Mouse (Mus musculus) gastrocnemius, adult 2 months (tissue): ENCODE measurements at regions not wholly inside any gene's neighbourhood (a gene's known extent, or its start where the extent isn't known, plus 50 kb on each side); places are given as distances from the start of the nearest gene placed in this dataset.

Source experiments
- DNase-seq: peaks from one replicate; pipeline ENCODE4 v3.0.0; 2022
- H3K27ac ChIP-seq: fragments of 200-600 bp; 2 replicates; pipeline ENCODE4 v1.8.1; 2022; ENCODE audit warnings: mild to moderate bottlenecking
- H3K4me3 ChIP-seq: fragments of 200-600 bp; 2 replicates; pipeline ENCODE4 v1.8.1; 2022; ENCODE audit warnings: mild to moderate bottlenecking, moderate library complexity
- CTCF ChIP-seq: fragments of 200-600 bp; IDR thresholded peaks from 2 replicates; pipeline ENCODE4 v1.8.1; 2022; ENCODE audit warnings: antibody characterized with exemption, mild to moderate bottlenecking, moderate library complexity
- intact Hi-C: fragments of 180-260 bp; cut with DNase I; formaldehyde crosslinking; loops from one replicate; pipeline ENCODE4 v1.15.1; 2025

- TF ChIP-seq CTCF, result no peak
- DNase-seq, result no peak
- Histone ChIP-seq H3K27ac (no peak overlapping the region), H3K4me3 (no peak overlapping the region)
- intact Hi-C loops, result no loop called here
These were observed 220.1 kb downstream of the Elavl2 start for GRCm38 (mm10) chr4:91180241-91181096.

GRCm38 (mm10) chr4:91164280-91165121 lies 236.1 kb downstream of the Elavl2 start:
- intact Hi-C loops, result no loop called here
- H3K27ac ChIP-seq, result no peak overlapping the region
- no peak overlapping the region for H3K4me3 ChIP-seq
- no peak for TF ChIP-seq CTCF
- DNase-seq, result no peak

- intact Hi-C loops, result no loop called here
- Histone ChIP-seq H3K4me3 (peak overlapping the region; percentile 47), H3K27ac (peak overlapping the region; percentile 63)
- TF ChIP-seq CTCF, result peak; percentile 6; the same call in 1 of the 2 replicates
- DNase-seq, result peak; percentile 78
These were observed 243.5 kb downstream of the Elavl2 start for GRCm38 (mm10) chr4:91157047-91157446.

GRCm38 (mm10) chr4:91144666-91145065 lies 255.9 kb downstream of the Elavl2 start:
- DNase-seq, result no peak
- H3K4me3 ChIP-seq, result no peak overlapping the region
- intact Hi-C loops, result no loop called here
- no peak overlapping the region for H3K27ac ChIP-seq
- no peak for TF ChIP-seq CTCF

- no peak for TF ChIP-seq CTCF
- no peak overlapping the region for H3K4me3 ChIP-seq
- DNase-seq, result no peak
- H3K27ac ChIP-seq, result no peak overlapping the region
- intact Hi-C loops, result no loop called here
These were observed 256.7 kb downstream of the Elavl2 start for GRCm38 (mm10) chr4:91143906-91144305.

GRCm38 (mm10) chr4:91135327-91135726 lies 265.3 kb downstream of the Elavl2 start:
- Histone ChIP-seq H3K27ac (0 out of 2 replicates have a peak overlapping the region, but pooled peaks have one; percentile 16), H3K4me3 (no peak overlapping the region)
- intact Hi-C loops, result no loop called here
- DNase-seq, result no peak
- TF ChIP-seq CTCF, result peak; percentile 16; the same call in 1 of the 2 replicates

GRCm38 (mm10) chr4:91132266-91132665 lies 268.3 kb downstream of the Elavl2 start:
- Histone ChIP-seq H3K4me3 (no peak overlapping the region), H3K27ac (no peak overlapping the region)
- no peak for TF ChIP-seq CTCF
- DNase-seq, result no peak
- intact Hi-C loops, result no loop called here

- H3K27ac ChIP-seq, result no peak overlapping the region; the same call in 1 of the 2 replicates
- no peak overlapping the region for H3K4me3 ChIP-seq
- intact Hi-C loops, result no loop called here
- no peak for TF ChIP-seq CTCF
- no peak for DNase-seq
These were observed 280.3 kb downstream of the Elavl2 start for GRCm38 (mm10) chr4:91120277-91120676.

- intact Hi-C loops, result no loop called here
- no peak overlapping the region for H3K4me3 ChIP-seq
- DNase-seq, result no peak
- no peak for TF ChIP-seq CTCF
- no peak overlapping the region for H3K27ac ChIP-seq
These were observed 283.6 kb downstream of the Elavl2 start for GRCm38 (mm10) chr4:91116807-91117609.

- DNase-seq, result no peak
- no peak for TF ChIP-seq CTCF
- intact Hi-C loops, result no loop called here
- Histone ChIP-seq H3K27ac (no peak overlapping the region), H3K4me3 (no peak overlapping the region)
These were observed 288.6 kb downstream of the Elavl2 start for GRCm38 (mm10) chr4:91111684-91112681.

- no peak for TF ChIP-seq CTCF
- no peak for DNase-seq
- intact Hi-C loops, result no loop called here
- Histone ChIP-seq H3K4me3 (no peak overlapping the region), H3K27ac (no peak overlapping the region)
These were observed 304.5 kb downstream of the Elavl2 start for GRCm38 (mm10) chr4:91096086-91096485.
